Mouse (Mus musculus) lung, embryonic 15.5 days (tissue): ENCODE measurements around the gene Nfya. TPM values are rescaled to one million over a fixed set of nuclear protein-coding genes. Genes with fewer than 3 reads are reported as not detected.

Source experiments
- ATAC-seq: fragments of 200-750 bp; cut with Nextera tagmentation; 2 replicates; pipeline ENCODE4 v1.8.0; 2017; ENCODE audit warnings: moderate number of reproducible peaks, borderline replicate concordance; ENCODE audit not compliant: low FRiP score, low TSS enrichment; ENCODE audit errors: extremely low read depth
- H3K27ac ChIP-seq: fragments of 300-500 bp; sonication (generic); 2 replicates; pipeline ENCODE4 v1.5.1; 2015; ENCODE audit warnings: moderate library complexity, mild to moderate bottlenecking, inconsistent platforms
- H3K27me3 ChIP-seq: fragments of 300-500 bp; sonication (generic); 2 replicates; pipeline ENCODE4 v1.6.1; 2015; ENCODE audit warnings: inconsistent platforms
- H3K36me3 ChIP-seq: fragments of 300-500 bp; sonication (generic); 2 replicates; pipeline ENCODE4 v1.6.1; 2015; ENCODE audit warnings: inconsistent platforms
- H3K4me1 ChIP-seq: fragments of 300-500 bp; sonication (generic); 2 replicates; pipeline ENCODE4 v1.6.1; 2015; ENCODE audit warnings: inconsistent platforms
- H3K4me2 ChIP-seq: fragments of 300-500 bp; sonication (generic); 2 replicates; pipeline ENCODE4 v1.6.1; 2015; ENCODE audit warnings: inconsistent platforms, mild to moderate bottlenecking, moderate library complexity
- H3K4me3 ChIP-seq: fragments of 300-500 bp; sonication (generic); 2 replicates; pipeline ENCODE4 v1.5.1; 2015; ENCODE audit warnings: mild to moderate bottlenecking, inconsistent platforms
- H3K9ac ChIP-seq: fragments of 300-500 bp; sonication (generic); 2 replicates; pipeline ENCODE4 v1.6.1; 2015; ENCODE audit warnings: inconsistent platforms
- H3K9me3 ChIP-seq: fragments of 300-500 bp; sonication (generic); 2 replicates; pipeline ENCODE4 v1.6.1; 2016; ENCODE audit warnings: inconsistent platforms
- WGBS: fragments of 180-500 bp; shearing (Covaris S2); methylation state at CpG from one replicate; pipeline ENCODE4 v1.1.7; 2015; 5-methylcytosine and 5-hydroxymethylcytosine counted together
- polyA plus RNA-seq: library from polyadenylated mRNA; unstranded; fragments of >200 nt; fragmentation: Nextera tagmentation; extraction: Ambion mirVana; gene quantifications from 2 replicates; pipeline ENCODE4 v1.2.1, GENCODE M21; 2015

Nfya gene
- polyA plus RNA-seq, 1 experiment from 2014 or later, result 19.9 TPM

GRCm38 (mm10) chr17:48443542-48444145 is 33.9 kb upstream of the Nfya start:
- WGBS, result 76% methylated on average over 16 of the region's 16 CpGs
- no peaks in the 10 kb centered on the region for H3K9me3 ChIP-seq
- ATAC-seq, result no peak
- H3K27me3 ChIP-seq, result no peaks in the 10 kb centered on the region
- no peak overlapping the region for H3K27ac ChIP-seq
- H3K36me3 ChIP-seq, result no peaks in the 10 kb centered on the region
- no peak overlapping the region for H3K4me2 ChIP-seq
- H3K4me1 ChIP-seq, result no peaks in the 10 kb centered on the region
- H3K9ac ChIP-seq, result no peak overlapping the region
- H3K4me3 ChIP-seq, result no peak overlapping the region

GRCm38 (mm10) chr17:48442745-48443457 is 33.2 kb upstream of the Nfya start:
- H3K36me3 ChIP-seq, result no peaks in the 10 kb centered on the region
- H3K27me3 ChIP-seq, result no peaks in the 10 kb centered on the region
- no peak overlapping the region for H3K27ac ChIP-seq
- no peak overlapping the region for H3K4me2 ChIP-seq
- no peaks in the 10 kb centered on the region for H3K9me3 ChIP-seq
- H3K9ac ChIP-seq, result no peak overlapping the region
- no peak for ATAC-seq
- 53% methylated on average over 7 of the region's 7 CpGs for WGBS
- no peaks in the 10 kb centered on the region for H3K4me1 ChIP-seq
- H3K4me3 ChIP-seq, result no peak overlapping the region

GRCm38 (mm10) chr17:48437421-48437911 is 27.8 kb upstream of the Nfya start:
- no peaks in the 10 kb centered on the region for H3K9me3 ChIP-seq
- H3K36me3 ChIP-seq, result no peaks in the 10 kb centered on the region
- ATAC-seq, result peak; percentile 43; the same call in 1 of the 2 replicates
- H3K27me3 ChIP-seq, result no peaks in the 10 kb centered on the region
- peaks cover 20% of the 10 kb centered on the region for H3K4me1 ChIP-seq
- H3K27ac ChIP-seq, result peak overlapping the region; percentile 39
- WGBS, result 18% methylated on average over 7 of the region's 7 CpGs
- no peak overlapping the region for H3K4me3 ChIP-seq
- H3K9ac ChIP-seq, result no peak overlapping the region
- no peak overlapping the region for H3K4me2 ChIP-seq

- H3K4me1 ChIP-seq, result peaks cover 24% of the 10 kb centered on the region
- no peak overlapping the region for H3K9ac ChIP-seq
- H3K4me3 ChIP-seq, result no peak overlapping the region
- peak overlapping the region; percentile 39 for H3K27ac ChIP-seq
- WGBS, result 57% methylated on average over 1 of the region's 1 CpGs
- ATAC-seq, result no peak
- H3K36me3 ChIP-seq, result no peaks in the 10 kb centered on the region
- H3K27me3 ChIP-seq, result no peaks in the 10 kb centered on the region
- H3K9me3 ChIP-seq, result no peaks in the 10 kb centered on the region
- H3K4me2 ChIP-seq, result no peak overlapping the region
Observed at GRCm38 (mm10) chr17:48436487-48436886, 26.8 kb upstream of the Nfya start.

GRCm38 (mm10) chr17:48434479-48434878 is 24.8 kb upstream of the Nfya start:
- H3K4me1 ChIP-seq, result peaks cover 38% of the 10 kb centered on the region
- no peak for ATAC-seq
- H3K27ac ChIP-seq, result no peak overlapping the region
- H3K4me3 ChIP-seq, result no peak overlapping the region
- no peaks in the 10 kb centered on the region for H3K9me3 ChIP-seq
- WGBS, result 63% methylated on average over 5 of the region's 5 CpGs
- H3K27me3 ChIP-seq, result no peaks in the 10 kb centered on the region
- H3K9ac ChIP-seq, result no peak overlapping the region
- H3K4me2 ChIP-seq, result no peak overlapping the region
- H3K36me3 ChIP-seq, result no peaks in the 10 kb centered on the region

- H3K9ac ChIP-seq, result no peak overlapping the region
- no peaks in the 10 kb centered on the region for H3K27me3 ChIP-seq
- ATAC-seq, result no peak
- H3K9me3 ChIP-seq, result no peaks in the 10 kb centered on the region
- H3K4me1 ChIP-seq, result peaks cover 38% of the 10 kb centered on the region
- 44% methylated on average over 6 of the region's 6 CpGs for WGBS
- H3K36me3 ChIP-seq, result no peaks in the 10 kb centered on the region
- no peak overlapping the region for H3K4me3 ChIP-seq
- 0 out of 2 replicates have a peak overlapping the region, but pooled peaks have one; percentile 15 for H3K27ac ChIP-seq
- no peak overlapping the region for H3K4me2 ChIP-seq
Observed at GRCm38 (mm10) chr17:48433689-48434330, 24.1 kb upstream of the Nfya start.

GRCm38 (mm10) chr17:48433006-48433655 is 23.4 kb upstream of the Nfya start:
- Histone ChIP-seq H3K9ac (no peak overlapping the region), H3K27me3 (no peaks in the 10 kb centered on the region), H3K4me1 (peaks cover 41% of the 10 kb centered on the region), H3K4me3 (no peak overlapping the region), H3K9me3 (no peaks in the 10 kb centered on the region), H3K4me2 (no peak overlapping the region), H3K27ac (no peak overlapping the region), H3K36me3 (no peaks in the 10 kb centered on the region)
- 70% methylated on average over 20 of the region's 20 CpGs for WGBS
- no peak for ATAC-seq

GRCm38 (mm10) chr17:48432158-48432980 is 22.7 kb upstream of the Nfya start, which contains the start of gene Apobec2:
Apobec2 (minus strand) TSS chr17:48432930.
- ATAC-seq, result no peak
- H3K36me3 ChIP-seq, result no peaks in the 10 kb centered on the region
- H3K9ac ChIP-seq, result no peak within 1 kb of the TSS
- no peaks in the 10 kb centered on the region for H3K27me3 ChIP-seq
- H3K9me3 ChIP-seq, result no peaks in the 10 kb centered on the region
- H3K27ac ChIP-seq, result peak within 1 kb of the TSS; percentile 30; the same call in 1 of the 2 replicates
- 43% methylated on average over 16 of the region's 16 CpGs for WGBS
- no peak within 1 kb of the TSS for H3K4me2 ChIP-seq
- peaks cover 46% of the 10 kb centered on the region for H3K4me1 ChIP-seq
- no peak within 1 kb of the TSS for H3K4me3 ChIP-seq

- no peak overlapping the region for H3K9ac ChIP-seq
- H3K9me3 ChIP-seq, result no peaks in the 10 kb centered on the region
- H3K4me2 ChIP-seq, result no peak overlapping the region
- H3K27me3 ChIP-seq, result no peaks in the 10 kb centered on the region
- no peak for ATAC-seq
- no peak overlapping the region for H3K4me3 ChIP-seq
- peak overlapping the region; percentile 47; the same call in 1 of the 2 replicates for H3K27ac ChIP-seq
- H3K4me1 ChIP-seq, result peaks cover 51% of the 10 kb centered on the region
- WGBS, result 72% methylated on average over 5 of the region's 5 CpGs
- H3K36me3 ChIP-seq, result no peaks in the 10 kb centered on the region
Observed at GRCm38 (mm10) chr17:48431054-48431453, 21.3 kb upstream of the Nfya start.

GRCm38 (mm10) chr17:48430394-48430793 is 20.7 kb upstream of the Nfya start:
- H3K9ac ChIP-seq, result no peak overlapping the region
- H3K4me2 ChIP-seq, result no peak overlapping the region
- peaks cover 56% of the 10 kb centered on the region for H3K4me1 ChIP-seq

More at GRCm38 (mm10) chr17:48430394-48430793, 20.7 kb upstream of the Nfya start:
- Histone ChIP-seq H3K4me3 (no peak overlapping the region), H3K27ac (peak overlapping the region; percentile 47), H3K9me3 (no peaks in the 10 kb centered on the region), H3K36me3 (no peaks in the 10 kb centered on the region), H3K27me3 (no peaks in the 10 kb centered on the region)
- WGBS, result 18% methylated on average over 5 of the region's 5 CpGs
- 0 out of 2 replicates have a peak, but pooled peaks have one; percentile 28 for ATAC-seq
